Mouse (Mus musculus): ENCODE results near the gene Agpat3.

Agpat3 gene

GRCm38 (mm10) chr10:78259702-78260101 is 92.6 kb downstream of the Agpat3 start:
- no peak for DNase-seq (ENCODE audit: low read depth, low spot score)

DNA sequence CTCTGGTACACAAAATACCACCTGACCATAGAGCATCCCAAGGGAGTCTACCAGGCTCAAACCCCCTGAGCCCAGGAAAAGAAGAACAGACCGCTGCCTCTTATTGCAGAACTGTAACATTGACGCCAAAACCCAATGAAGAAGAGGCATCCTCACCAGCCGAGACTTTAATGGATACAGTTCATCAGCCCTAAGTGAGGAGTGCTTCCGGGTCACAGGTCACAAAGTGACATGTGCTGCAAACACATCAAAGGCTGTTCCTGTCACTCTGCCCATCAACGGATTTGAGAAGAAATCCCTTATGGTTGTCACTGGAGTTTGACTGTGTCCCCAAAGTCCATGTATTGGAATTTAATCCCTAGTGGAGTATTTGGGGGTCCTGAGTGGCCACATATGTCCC is 93.1 kb downstream of the Agpat3 start:
- no peak for DNase-seq (ENCODE audit: low read depth, low spot score)

- no peak for DNase-seq (ENCODE audit: low read depth, low spot score)
Measured at GRCm38 (mm10) chr10:78258142-78258675, 94.1 kb downstream of the Agpat3 start.

DNA sequence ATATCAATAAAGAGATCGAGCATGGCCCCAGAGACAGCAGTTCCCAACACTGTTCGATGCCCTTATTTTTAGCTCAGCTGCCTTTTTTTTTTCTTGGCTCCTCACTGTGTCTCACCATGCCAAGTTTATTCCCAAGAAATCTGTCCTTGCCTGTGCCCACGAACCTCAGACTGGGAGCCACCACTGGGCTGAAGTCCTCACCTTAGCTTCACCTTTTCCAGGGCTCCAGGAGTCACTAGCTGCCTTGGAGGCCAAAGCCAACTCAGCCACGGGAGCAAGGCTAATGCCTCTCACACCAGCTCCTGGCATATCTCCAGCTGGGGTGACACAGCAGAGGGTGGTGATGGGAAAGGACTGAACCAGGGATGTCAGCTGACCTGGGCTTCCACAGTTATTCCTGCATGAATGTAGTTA is 96.6 kb downstream of the Agpat3 start:
- no peak for DNase-seq (ENCODE audit: low read depth, low spot score)

DNA sequence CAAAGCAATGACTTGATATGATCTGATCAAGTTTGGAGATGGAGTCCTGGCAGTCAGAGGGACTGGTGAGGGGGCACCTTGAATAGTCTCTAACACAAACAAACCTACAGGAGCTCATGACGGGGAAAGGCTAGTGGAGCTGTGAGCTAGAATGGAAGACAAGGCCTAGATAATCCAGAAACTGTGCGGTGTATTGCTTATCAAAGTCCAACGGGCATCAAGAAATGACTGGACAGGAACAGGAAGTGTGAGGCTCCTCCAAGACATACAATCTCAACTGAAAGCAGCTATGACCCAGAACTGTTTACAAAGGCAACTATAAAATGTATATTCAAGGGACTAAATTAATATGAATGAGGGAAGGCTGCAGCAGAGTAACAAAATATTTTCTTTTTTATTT is 105.1 kb downstream of the Agpat3 start:
- DNase-seq (ENCODE audit: low read depth, low spot score): no peak

GRCm38 (mm10) chr10:78246725-78247124 is 105.6 kb downstream of the Agpat3 start:
- no peak for DNase-seq (ENCODE audit: low read depth, low spot score)

- DNase-seq (ENCODE audit: low read depth, low spot score): no peak
Measured at GRCm38 (mm10) chr10:78245225-78245547, 107.1 kb downstream of the Agpat3 start.

DNA sequence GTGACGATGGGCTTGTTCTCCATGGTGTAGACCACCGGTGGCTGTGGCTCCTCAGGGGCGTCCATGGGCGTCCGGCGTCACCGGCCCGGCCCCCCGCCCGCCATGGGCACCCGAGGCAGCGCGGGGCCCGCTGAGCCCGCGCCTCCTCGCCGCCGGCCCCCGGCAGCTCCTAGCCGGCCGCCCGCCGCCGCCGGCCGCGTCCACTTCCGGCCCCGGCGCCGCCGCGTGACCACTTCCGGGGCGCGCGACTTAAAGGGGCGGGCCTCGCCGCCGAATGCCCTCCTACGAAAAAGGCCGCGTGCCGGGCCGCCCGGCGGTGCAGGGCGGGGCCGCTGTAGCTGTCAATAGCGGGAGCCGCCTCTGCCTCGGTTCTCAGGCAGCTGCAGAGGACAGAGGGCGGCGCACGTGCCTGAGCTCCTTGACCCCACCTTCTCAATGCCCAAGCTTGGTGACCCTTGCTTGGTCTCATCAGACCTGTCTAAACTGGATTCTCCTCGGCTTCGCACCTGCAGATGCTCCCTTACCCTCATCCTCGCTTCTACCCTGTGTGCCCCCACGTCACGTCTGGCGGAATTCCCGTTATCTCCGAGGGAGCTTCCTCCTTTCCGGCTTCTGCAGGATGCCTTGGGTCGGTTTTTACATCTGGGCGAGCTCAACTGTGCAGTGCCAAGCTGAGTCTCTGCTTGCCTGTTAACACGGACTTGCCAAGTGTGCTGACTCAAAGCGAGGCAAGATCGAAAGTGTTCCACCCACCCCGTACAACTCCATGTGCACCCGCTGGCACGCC is 107.7 kb downstream of the Agpat3 start, which contains the start of gene Trappc10:
Trappc10 (minus strand) TSS at position 204 of the 787 bp plus-strand sequence.
- DNase-seq (ENCODE audit: low read depth, low spot score): peak; percentile 86

- DNase-seq (ENCODE audit: low read depth, low spot score): peak; percentile 27
Measured at GRCm38 (mm10) chr10:78244058-78244437, 108.2 kb downstream of the Agpat3 start.

DNA sequence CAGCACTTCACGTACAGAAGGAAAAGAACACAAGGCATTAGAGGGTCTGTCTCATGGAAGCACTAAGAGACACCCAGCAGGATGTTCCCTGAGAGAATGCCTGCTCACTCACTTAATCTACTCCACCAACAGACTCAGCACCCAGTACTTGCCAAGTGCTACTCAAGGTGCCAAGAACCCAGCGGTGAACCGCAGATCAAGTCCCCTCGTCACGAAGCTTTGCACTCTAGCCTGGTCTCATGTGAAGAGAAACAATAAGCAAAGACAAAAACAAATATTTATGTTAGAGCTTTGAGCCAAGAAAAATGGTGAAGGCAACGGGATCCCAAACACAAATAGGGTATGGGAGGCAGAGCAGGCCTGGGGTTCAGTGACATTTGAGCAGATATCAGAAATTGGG is 113.4 kb downstream of the Agpat3 start:
- DNase-seq (ENCODE audit: low read depth, low spot score): no peak

DNA sequence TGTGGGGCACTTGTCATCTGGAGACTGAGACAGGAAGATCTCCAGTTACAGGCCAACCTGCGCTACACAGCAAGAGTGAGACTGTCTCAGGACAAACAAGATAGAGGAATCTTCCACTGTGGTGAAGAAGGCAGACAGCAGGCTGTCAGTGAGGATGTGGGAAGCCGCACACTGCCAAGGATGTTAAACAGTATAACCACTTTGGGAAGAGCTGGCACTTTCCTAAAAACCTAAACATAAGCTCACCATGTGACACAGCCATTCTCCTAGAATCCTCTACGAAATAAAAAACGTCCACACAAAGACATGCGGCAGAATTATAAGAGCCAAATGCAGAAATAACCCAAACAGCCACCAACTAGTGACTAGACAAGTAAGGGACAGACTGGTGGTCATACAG is 114.0 kb downstream of the Agpat3 start:
- no peak for DNase-seq (ENCODE audit: low read depth, low spot score)

DNA sequence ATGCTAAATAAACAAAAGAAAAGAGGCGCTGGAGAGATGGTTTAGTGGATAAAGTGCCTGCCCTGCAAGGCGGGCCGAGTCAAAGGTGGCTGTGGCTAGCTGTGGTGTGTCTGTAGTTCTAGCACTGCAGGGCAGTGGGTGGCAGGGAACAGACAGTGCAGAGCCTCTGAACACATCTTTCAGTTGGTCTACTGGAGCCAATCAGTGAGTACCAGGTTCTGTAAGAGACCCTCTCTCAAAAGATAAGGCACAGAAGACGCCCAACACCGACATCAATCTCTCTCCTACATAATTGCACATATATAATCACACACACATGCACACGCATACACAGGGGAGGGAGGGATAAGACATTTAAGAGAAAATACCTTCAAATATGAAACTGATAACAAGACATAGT is 114.5 kb downstream of the Agpat3 start:
- no peak for DNase-seq (ENCODE audit: low read depth, low spot score)

DNA sequence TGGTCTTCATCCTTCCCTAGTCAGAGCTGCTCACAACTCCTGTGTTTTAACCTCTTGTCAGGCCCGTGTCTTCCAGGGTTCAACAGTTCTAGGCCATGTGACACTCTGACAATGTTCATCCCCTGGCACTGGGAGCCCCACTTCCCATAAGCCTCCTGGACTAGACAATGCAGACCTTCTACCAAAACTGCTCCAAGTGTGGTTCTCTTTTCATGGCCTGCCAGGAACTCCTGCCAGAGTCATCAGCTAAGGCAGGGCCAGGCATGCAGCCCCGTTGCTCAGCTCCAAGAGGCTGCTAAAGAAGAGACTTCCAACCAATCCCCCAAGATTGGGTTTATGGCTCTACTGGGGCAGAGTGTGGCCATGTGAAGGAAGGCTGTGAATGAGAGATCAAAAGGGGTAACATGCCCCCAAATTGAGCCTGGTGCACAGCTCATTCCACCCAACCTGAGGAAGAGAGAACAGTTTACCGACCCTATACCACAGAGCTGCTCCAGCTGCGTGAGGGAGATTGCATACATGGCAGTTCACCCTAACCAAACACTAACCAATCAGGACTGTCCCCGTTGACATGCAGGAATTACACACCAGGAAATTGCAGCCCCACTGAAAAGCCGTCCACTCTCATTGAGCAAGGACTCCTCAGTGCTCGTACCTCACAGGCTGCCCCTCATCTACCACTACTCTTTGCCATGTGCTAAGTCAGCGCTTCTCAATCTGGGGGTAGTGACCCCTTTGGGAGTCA is 115.2 kb downstream of the Agpat3 start:
- no peak for DNase-seq (ENCODE audit: low read depth, low spot score)

GRCm38 (mm10) chr10:78233756-78234155 is 118.5 kb downstream of the Agpat3 start:
- DNase-seq (ENCODE audit: low read depth, low spot score): no peak

DNA sequence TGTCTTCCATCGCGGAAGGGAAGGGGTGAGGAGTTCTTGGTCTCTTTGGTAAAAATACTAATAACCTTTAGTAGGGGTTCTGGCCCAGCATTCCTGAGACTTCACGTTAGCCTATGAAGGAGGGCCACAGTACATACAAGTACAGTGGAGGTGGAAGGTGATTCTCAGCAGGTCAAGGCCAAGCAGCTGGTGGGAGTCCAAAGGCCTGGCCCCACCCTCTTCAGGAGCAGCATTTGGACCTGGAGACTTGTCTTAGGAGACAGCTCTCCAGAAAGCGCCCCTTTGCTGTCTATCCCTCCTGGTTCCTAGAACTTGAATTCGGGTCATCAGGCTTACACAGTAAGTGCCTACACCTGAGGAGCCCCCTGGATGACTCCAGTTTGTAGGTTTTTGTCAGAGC is 119.1 kb downstream of the Agpat3 start:
- DNase-seq (ENCODE audit: low read depth, low spot score): no peak

GRCm38 (mm10) chr10:78232301-78232980 is 119.8 kb downstream of the Agpat3 start:
- DNase-seq (ENCODE audit: low read depth, low spot score): no peak

- DNase-seq (ENCODE audit: low read depth, low spot score): no peak
Measured at GRCm38 (mm10) chr10:78228560-78228928, 123.7 kb downstream of the Agpat3 start.

DNA sequence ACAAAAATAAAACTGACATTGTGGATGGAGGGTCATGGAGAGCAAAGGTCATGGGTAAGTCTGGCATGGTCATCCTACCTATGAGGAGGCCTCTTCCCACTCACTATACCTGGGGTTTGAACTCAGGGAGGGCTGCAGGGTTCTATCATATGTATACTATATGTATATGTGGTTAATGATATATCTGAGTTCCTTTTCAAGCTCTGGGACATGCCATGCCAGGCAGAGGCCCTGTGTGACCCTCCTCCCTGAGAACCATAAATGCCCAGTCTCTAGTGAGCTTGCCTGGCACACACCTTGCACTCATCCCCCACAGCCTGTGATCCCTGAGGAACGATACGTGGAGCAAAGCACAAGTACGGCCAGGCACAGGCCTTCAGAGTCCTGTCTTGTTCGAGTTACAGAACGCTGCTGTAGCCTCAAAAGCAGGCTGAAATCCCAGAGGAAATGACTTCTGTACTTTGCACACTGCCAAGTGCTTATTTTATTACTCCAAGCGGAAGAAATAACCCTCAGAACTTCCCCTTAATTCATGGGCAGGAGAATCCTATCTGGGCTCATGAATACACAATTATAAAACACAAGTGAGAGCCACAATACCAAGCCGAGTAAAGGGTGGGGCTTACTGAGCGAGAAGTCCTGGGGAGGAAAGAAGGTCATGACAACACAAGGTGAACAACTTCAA is 124.3 kb downstream of the Agpat3 start:
- no peak for DNase-seq (ENCODE audit: low read depth, low spot score)

- no peak for DNase-seq (ENCODE audit: low read depth, low spot score)
Measured at GRCm38 (mm10) chr10:78224136-78224535, 128.2 kb downstream of the Agpat3 start.

DNA sequence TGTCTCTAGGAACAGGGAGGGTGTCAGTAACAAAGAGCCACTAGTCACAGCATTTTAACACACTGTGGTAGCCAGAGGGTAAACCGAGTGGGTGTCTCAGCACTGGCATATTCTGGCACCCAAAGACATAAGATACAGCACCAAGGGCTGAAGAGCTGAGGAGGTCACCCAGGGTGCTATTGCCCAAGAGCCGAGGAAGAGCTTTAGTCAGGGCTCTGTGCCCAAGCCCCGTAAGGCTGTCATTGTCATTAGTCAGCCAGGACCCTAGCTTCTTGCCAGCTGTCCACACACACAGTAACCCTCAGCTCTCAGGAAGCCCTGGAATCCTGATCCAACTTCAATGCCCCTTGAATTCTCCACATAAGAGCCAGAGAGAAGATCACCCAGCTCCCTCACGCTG is 129.4 kb downstream of the Agpat3 start:
- DNase-seq (ENCODE audit: low read depth, low spot score): no peak

- no peak for DNase-seq (ENCODE audit: low read depth, low spot score)
Measured at GRCm38 (mm10) chr10:78221315-78221714, 131.0 kb downstream of the Agpat3 start.

- DNase-seq (ENCODE audit: low read depth, low spot score): no peak
Measured at GRCm38 (mm10) chr10:78219528-78219927, 132.8 kb downstream of the Agpat3 start.
